Mouse (Mus musculus): ENCODE measurements at regions not wholly inside any gene's neighbourhood (a gene's known extent, or its start where the extent isn't known, plus 50 kb on each side); places are given as distances from the start of the nearest gene placed in this dataset.

- ATAC-seq (replicated peaks; ENCODE audit: low FRiP score, poor library complexity, severe bottlenecking), result no peak
Measured at GRCm38 (mm10) chr9:47422741-47423461, 107.1 kb upstream of the Cadm1 start.

GRCm38 (mm10) chr9:47423462-47423832 is 106.5 kb upstream of the Cadm1 start:
- ATAC-seq (replicated peaks; ENCODE audit: low FRiP score, poor library complexity, severe bottlenecking), result no peak

GRCm38 (mm10) chr9:47424191-47424590 is 105.8 kb upstream of the Cadm1 start:
- ATAC-seq (replicated peaks; ENCODE audit: low FRiP score, poor library complexity, severe bottlenecking), result no peak

- no peak for ATAC-seq (replicated peaks; ENCODE audit: low FRiP score, poor library complexity, severe bottlenecking)
Measured at GRCm38 (mm10) chr9:47426712-47427111, 103.3 kb upstream of the Cadm1 start.

GRCm38 (mm10) chr9:47428710-47429341 is 101.1 kb upstream of the Cadm1 start:
- ATAC-seq (replicated peaks; ENCODE audit: low FRiP score, poor library complexity, severe bottlenecking), result no peak

- no peak for ATAC-seq (replicated peaks; ENCODE audit: low FRiP score, poor library complexity, severe bottlenecking)
Measured at GRCm38 (mm10) chr9:47429691-47430090, 100.3 kb upstream of the Cadm1 start.

GRCm38 (mm10) chr9:47432715-47433114 is 97.3 kb upstream of the Cadm1 start:
- no peak for ATAC-seq (replicated peaks; ENCODE audit: low FRiP score, poor library complexity, severe bottlenecking)

GRCm38 (mm10) chr9:47433185-47433584 is 96.8 kb upstream of the Cadm1 start:
- ATAC-seq (replicated peaks; ENCODE audit: low FRiP score, poor library complexity, severe bottlenecking), result no peak

- ATAC-seq (replicated peaks; ENCODE audit: low FRiP score, poor library complexity, severe bottlenecking), result no peak
Measured at GRCm38 (mm10) chr9:47434091-47434490, 95.9 kb upstream of the Cadm1 start.

GRCm38 (mm10) chr9:47438976-47439375 is 91.0 kb upstream of the Cadm1 start:
- no peak for ATAC-seq (replicated peaks; ENCODE audit: low FRiP score, poor library complexity, severe bottlenecking)

GRCm38 (mm10) chr9:47439506-47439905 is 90.5 kb upstream of the Cadm1 start:
- ATAC-seq (replicated peaks; ENCODE audit: low FRiP score, poor library complexity, severe bottlenecking), result no peak

GRCm38 (mm10) chr9:47440128-47440527 is 89.8 kb upstream of the Cadm1 start:
- no peak for ATAC-seq (replicated peaks; ENCODE audit: low FRiP score, poor library complexity, severe bottlenecking)

GRCm38 (mm10) chr9:47441155-47441554 is 88.8 kb upstream of the Cadm1 start:
- no peak for ATAC-seq (replicated peaks; ENCODE audit: low FRiP score, poor library complexity, severe bottlenecking)

- no peak for ATAC-seq (replicated peaks; ENCODE audit: low FRiP score, poor library complexity, severe bottlenecking)
Measured at GRCm38 (mm10) chr9:47444168-47444567, 85.8 kb upstream of the Cadm1 start.

GRCm38 (mm10) chr9:47444752-47445151 is 85.2 kb upstream of the Cadm1 start:
- no peak for ATAC-seq (replicated peaks; ENCODE audit: low FRiP score, poor library complexity, severe bottlenecking)

GRCm38 (mm10) chr9:47445332-47445731 is 84.6 kb upstream of the Cadm1 start:
- ATAC-seq (replicated peaks; ENCODE audit: low FRiP score, poor library complexity, severe bottlenecking), result no peak

GRCm38 (mm10) chr9:47452752-47453151 is 77.2 kb upstream of the Cadm1 start:
- ATAC-seq (replicated peaks; ENCODE audit: low FRiP score, poor library complexity, severe bottlenecking), result no peak

GRCm38 (mm10) chr9:47458721-47459418 is 71.1 kb upstream of the Cadm1 start:
- no peak for ATAC-seq (replicated peaks; ENCODE audit: low FRiP score, poor library complexity, severe bottlenecking)

- ATAC-seq (replicated peaks; ENCODE audit: low FRiP score, poor library complexity, severe bottlenecking), result no peak
Measured at GRCm38 (mm10) chr9:47459461-47460049, 70.4 kb upstream of the Cadm1 start.

- no peak for ATAC-seq (replicated peaks; ENCODE audit: low FRiP score, poor library complexity, severe bottlenecking)
Measured at GRCm38 (mm10) chr9:47460241-47460640, 69.7 kb upstream of the Cadm1 start.

GRCm38 (mm10) chr9:47461915-47462314 is 68.1 kb upstream of the Cadm1 start:
- no peak for ATAC-seq (replicated peaks; ENCODE audit: low FRiP score, poor library complexity, severe bottlenecking)
